Mouse (Mus musculus) neural tube, embryonic 15.5 days (tissue): Measurements from ENCODE around the gene Ccp110. TPM values are rescaled to one million over a fixed set of nuclear protein-coding genes. Genes with fewer than 3 reads are reported as not detected.

ENCODE experiments used
- ATAC-seq: fragments of 200-750 bp; cut with Nextera tagmentation; 2 replicates; pipeline ENCODE4 v1.8.0; 2017; ENCODE audit warnings: mild to moderate bottlenecking, moderate TSS enrichment, moderate library complexity; ENCODE audit not compliant: low FRiP score
- H3K27ac ChIP-seq: fragments of 300-500 bp; sonication (generic); replicated peaks from 2 replicates; pipeline ENCODE4 v1.5.1; 2015; ENCODE audit warnings: mild to moderate bottlenecking, inconsistent platforms
- H3K27me3 ChIP-seq: fragments of 300-500 bp; sonication (generic); replicated peaks from 2 replicates; pipeline ENCODE4 v1.6.1; 2015; ENCODE audit warnings: inconsistent platforms
- H3K36me3 ChIP-seq: fragments of 300-500 bp; sonication (generic); 2 replicates; pipeline ENCODE4 v1.6.1; 2015; ENCODE audit warnings: inconsistent platforms
- H3K4me1 ChIP-seq: fragments of 300-500 bp; sonication (generic); 2 replicates; pipeline ENCODE4 v1.6.1; 2015; ENCODE audit warnings: inconsistent platforms
- H3K4me2 ChIP-seq: fragments of 300-500 bp; sonication (generic); 2 replicates; pipeline ENCODE4 v1.6.1; 2015; ENCODE audit warnings: inconsistent platforms, mild to moderate bottlenecking, moderate library complexity
- H3K4me3 ChIP-seq: fragments of 300-500 bp; sonication (generic); replicated peaks from 2 replicates; pipeline ENCODE4 v1.5.1; 2015; ENCODE audit warnings: mild to moderate bottlenecking, inconsistent platforms
- H3K9ac ChIP-seq: fragments of 300-500 bp; sonication (generic); replicated peaks from 2 replicates; pipeline ENCODE4 v1.6.1; 2015; ENCODE audit warnings: mild to moderate bottlenecking, inconsistent platforms
- H3K9me3 ChIP-seq: fragments of 300-500 bp; sonication (generic); replicated peaks from 2 replicates; pipeline ENCODE4 v1.6.1; 2016; ENCODE audit warnings: inconsistent platforms
- WGBS: fragments of 180-500 bp; shearing (Covaris S2); methylation state at CpG from one replicate; pipeline ENCODE4 v1.1.7; 2015; ENCODE audit warnings: mixed read lengths; 5-methylcytosine and 5-hydroxymethylcytosine counted together
- polyA plus RNA-seq: library from polyadenylated mRNA; unstranded; fragments of >200 nt; fragmentation: Nextera tagmentation; extraction: Ambion mirVana; gene quantifications from 2 replicates; pipeline ENCODE4 v1.2.1, GENCODE M21; 2015

Ccp110 gene
- polyA plus RNA-seq, 1 experiment from 2014 or later = 29.3 TPM

GRCm38 (mm10) chr7:118775991-118776390 lies 63.6 kb downstream of the Ccp110 start:
- peaks cover 72% of the 10 kb centered on the region for H3K36me3 ChIP-seq

GRCm38 (mm10) chr7:118776491-118776890 lies 64.1 kb downstream of the Ccp110 start:
- Histone ChIP-seq H3K27ac (no peak overlapping the region), H3K36me3 (peaks cover 75% of the 10 kb centered on the region), H3K4me2 (no peak overlapping the region), H3K9ac (no peak overlapping the region), H3K4me1 (no peaks in the 10 kb centered on the region), H3K9me3 (no peaks in the 10 kb centered on the region), H3K27me3 (no peaks in the 10 kb centered on the region), H3K4me3 (no peak overlapping the region)
- WGBS = 74% methylated on average over 9 of the region's 9 CpGs
- no peak for ATAC-seq

More at GRCm38 (mm10) chr7:118775991-118776390, 63.6 kb downstream of the Ccp110 start:
- WGBS = 81% methylated on average over 7 of the region's 7 CpGs
- H3K9ac ChIP-seq = no peak overlapping the region
- no peaks in the 10 kb centered on the region for H3K9me3 ChIP-seq
- ATAC-seq = no peak
- H3K27ac ChIP-seq = no peak overlapping the region
- no peak overlapping the region for H3K4me2 ChIP-seq
- H3K27me3 ChIP-seq = no peaks in the 10 kb centered on the region
- no peaks in the 10 kb centered on the region for H3K4me1 ChIP-seq
- H3K4me3 ChIP-seq = no peak overlapping the region

GRCm38 (mm10) chr7:118777598-118778394 lies 65.4 kb downstream of the Ccp110 start:
- H3K9ac ChIP-seq = no peak overlapping the region
- no peak overlapping the region for H3K4me3 ChIP-seq
- H3K36me3 ChIP-seq = peaks cover 78% of the 10 kb centered on the region
- H3K27me3 ChIP-seq = no peaks in the 10 kb centered on the region
- H3K4me1 ChIP-seq = no peaks in the 10 kb centered on the region
- H3K9me3 ChIP-seq = no peaks in the 10 kb centered on the region
- no peak overlapping the region for H3K27ac ChIP-seq
- WGBS = 85% methylated on average over 10 of the region's 10 CpGs
- no peak for ATAC-seq
- no peak overlapping the region for H3K4me2 ChIP-seq

GRCm38 (mm10) chr7:118778561-118778960 lies 66.2 kb downstream of the Ccp110 start:
- WGBS = 37% methylated on average over 6 of the region's 6 CpGs
- Histone ChIP-seq H3K36me3 (peaks cover 76% of the 10 kb centered on the region), H3K4me1 (no peaks in the 10 kb centered on the region), H3K4me2 (no peak overlapping the region), H3K4me3 (no peak overlapping the region), H3K9me3 (no peaks in the 10 kb centered on the region), H3K27me3 (no peaks in the 10 kb centered on the region), H3K27ac (no peak overlapping the region), H3K9ac (no peak overlapping the region)
- no peak for ATAC-seq

- H3K27ac ChIP-seq = no peak overlapping the region
- no peaks in the 10 kb centered on the region for H3K9me3 ChIP-seq
- no peak for ATAC-seq
- H3K4me2 ChIP-seq = no peak overlapping the region
- H3K9ac ChIP-seq = no peak overlapping the region
- no peaks in the 10 kb centered on the region for H3K4me1 ChIP-seq
- WGBS = 91% methylated on average over 9 of the region's 11 CpGs
- peaks cover 63% of the 10 kb centered on the region for H3K36me3 ChIP-seq
- H3K4me3 ChIP-seq = no peak overlapping the region
- no peaks in the 10 kb centered on the region for H3K27me3 ChIP-seq
Measured at GRCm38 (mm10) chr7:118783305-118784001, 71.1 kb downstream of the Ccp110 start.

- H3K4me3 ChIP-seq = no peak overlapping the region
- no peaks in the 10 kb centered on the region for H3K27me3 ChIP-seq
- H3K9ac ChIP-seq = no peak overlapping the region
- H3K9me3 ChIP-seq = no peaks in the 10 kb centered on the region
- H3K4me2 ChIP-seq = no peak overlapping the region
- H3K4me1 ChIP-seq = no peaks in the 10 kb centered on the region
- peaks cover 53% of the 10 kb centered on the region for H3K36me3 ChIP-seq
- WGBS = 88% methylated on average over 6 of the region's 6 CpGs
- H3K27ac ChIP-seq = no peak overlapping the region
- no peak for ATAC-seq
Measured at GRCm38 (mm10) chr7:118786091-118786490, 73.7 kb downstream of the Ccp110 start.

Other genes starting within 250 kb of the Ccp110 start
- gene Itpripl2, start 220.6 kb upstream of the Ccp110 start, polyA plus RNA-seq = 1.2 and 1.5 TPM in 2 replicates
- gene Coq7, start 179.2 kb upstream of the Ccp110 start, polyA plus RNA-seq = 107 and 113 TPM in 2 replicates
- gene Tmc7, start 127.8 kb upstream of the Ccp110 start, polyA plus RNA-seq = 5.5 and 6.2 TPM in 2 replicates
- gene Tmc5, start 115.3 kb upstream of the Ccp110 start, polyA plus RNA-seq = 0.33 and 1.8 TPM in 2 replicates
- gene Gde1, start 6.8 kb upstream of the Ccp110 start, polyA plus RNA-seq = 210 and 240 TPM in 2 replicates
- 83.2 and 91.9 TPM in 2 replicates for gene Vps35l, start 27.7 kb downstream of the Ccp110 start, polyA plus RNA-seq
- gene Iqck, start 143.2 kb downstream of the Ccp110 start, polyA plus RNA-seq = 3.5 and 4.4 TPM in 2 replicates
- gene Knop1, start 143.7 kb downstream of the Ccp110 start, polyA plus RNA-seq = 65.8 and 71.6 TPM in 2 replicates